Mouse (Mus musculus): ENCODE data around the gene Ncoa6. TPM values are rescaled to one million over a fixed set of nuclear protein-coding genes. Genes with fewer than 3 reads are reported as not detected.

Gene Ncoa6
- 33.7 and 34.7 TPM in 2 replicates for polyA plus RNA-seq (2014; fragmentation: Nextera tagmentation; extraction: Ambion mirVana)

DNA sequence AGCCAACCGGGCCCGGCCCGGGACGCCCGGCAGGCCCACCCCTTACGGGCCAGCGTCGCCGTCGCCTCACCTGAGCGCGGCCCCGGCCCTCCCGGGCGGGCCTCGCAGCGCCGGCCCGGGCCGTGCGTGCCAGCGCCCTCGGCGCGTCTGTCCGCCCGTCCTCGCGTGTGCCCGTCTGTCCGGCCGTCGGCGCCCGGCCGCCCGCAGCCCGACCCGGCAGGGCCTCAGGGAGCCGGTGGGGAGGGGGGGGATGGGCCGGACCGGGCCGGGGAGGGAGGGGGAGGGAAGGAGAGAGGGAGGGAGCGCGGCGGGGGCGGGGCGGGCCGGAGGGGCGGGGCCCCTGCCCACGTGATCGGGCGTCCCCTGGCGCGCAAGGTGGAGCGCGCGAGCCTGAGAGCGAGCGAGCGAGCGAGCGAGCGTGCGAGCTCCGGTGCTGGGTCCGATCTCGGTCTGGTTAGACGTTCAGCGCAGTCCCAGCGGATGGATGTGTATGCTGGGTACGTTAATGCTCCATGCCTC lies at the start of gene Ncoa6:
Gene Ncoa6 (minus strand): TSS at position 325 of the 519 bp plus-strand sequence.
- no peaks in the 10 kb centered on the region for H3K36me3 ChIP-seq (ENCODE audit: control insufficient read depth, insufficient read depth, low read length)
- H3K4me3 ChIP-seq (ENCODE audit: low read depth, low read length): peak within 1 kb of the TSS; percentile 98
- WGBS: 0% methylated on average over 23 of the region's 72 CpGs
- peak; percentile 83 for ATAC-seq (ENCODE audit: insufficient read depth, low FRiP score, low TSS enrichment)
- peaks cover 8% of the 10 kb centered on the region; the same call in 1 of the 2 replicates for H3K4me1 ChIP-seq (ENCODE audit: control insufficient read depth, insufficient read depth, low read length)
- peak; percentile 88 for DNase-seq (ENCODE audit: low spot score)
- H3K4me2 ChIP-seq (ENCODE audit: low read depth): peak within 1 kb of the TSS; percentile 70
- H3K9ac ChIP-seq (ENCODE audit: low read length): peak within 1 kb of the TSS; percentile 96
- peak within 1 kb of the TSS; percentile 80 for H3K27ac ChIP-seq (ENCODE audit: low read depth, low read length)
- H3K9me3 ChIP-seq (ENCODE audit: control insufficient read depth, low read length): no peaks in the 10 kb centered on the region
- no peaks in the 10 kb centered on the region for H3K27me3 ChIP-seq (ENCODE audit: control insufficient read depth, insufficient read depth, low read length)

DNA sequence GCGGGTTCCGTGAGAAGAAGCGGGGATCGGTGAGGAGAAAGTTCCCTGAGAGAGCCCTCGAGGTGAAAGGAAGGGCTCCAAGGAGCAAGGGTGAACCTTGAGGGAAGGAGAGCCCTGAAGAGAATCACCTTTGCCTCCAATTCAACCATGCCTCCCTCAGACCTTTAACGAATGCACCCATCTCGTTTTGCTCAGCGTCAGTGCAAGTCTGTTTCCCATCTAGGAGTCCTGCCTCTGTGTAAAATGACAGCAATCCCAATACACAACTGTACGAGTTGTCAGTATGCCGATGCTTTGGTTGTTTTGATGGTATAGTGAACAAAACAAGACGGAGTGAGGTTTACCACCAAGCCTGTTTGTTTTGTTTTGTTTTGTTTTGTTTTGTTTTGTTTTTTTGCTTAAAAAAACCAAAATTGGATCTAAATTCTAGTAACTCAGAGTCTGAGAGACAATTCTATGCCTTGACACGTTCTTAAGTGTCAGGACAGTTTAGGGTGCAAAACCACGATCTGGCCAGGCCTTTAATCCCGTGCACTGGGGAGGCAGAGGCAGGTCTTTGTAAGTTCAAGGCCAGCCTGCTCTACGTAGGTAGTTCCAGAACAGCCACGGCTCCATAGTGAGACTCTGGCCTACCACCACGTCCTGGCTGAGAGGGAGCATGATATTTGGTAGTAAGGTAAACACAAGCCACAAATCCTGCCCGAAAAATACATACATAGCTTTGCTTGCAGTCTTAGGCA lies 45.0 kb upstream of the Ncoa6 start:
- Histone ChIP-seq H3K4me1 (ENCODE audit: control insufficient read depth, insufficient read depth, low read length) (peaks cover 16% of the 10 kb centered on the region), H3K9me3 (ENCODE audit: control insufficient read depth, low read length) (no peaks in the 10 kb centered on the region), H3K4me3 (ENCODE audit: low read depth, low read length) (peak overlapping the region; percentile 69), H3K36me3 (ENCODE audit: control insufficient read depth, insufficient read depth, low read length) (no peaks in the 10 kb centered on the region), H3K4me2 (ENCODE audit: low read depth) (peak overlapping the region; percentile 81), H3K27ac (ENCODE audit: low read depth, low read length) (no peak overlapping the region), H3K9ac (ENCODE audit: low read length) (peak overlapping the region; percentile 71), H3K27me3 (ENCODE audit: control insufficient read depth, insufficient read depth, low read length) (no peaks in the 10 kb centered on the region)
- DNase-seq (ENCODE audit: low spot score): no peak
- ATAC-seq (ENCODE audit: insufficient read depth, low FRiP score, low TSS enrichment): no peak
- WGBS: 29% methylated on average over 18 of the region's 18 CpGs

DNA sequence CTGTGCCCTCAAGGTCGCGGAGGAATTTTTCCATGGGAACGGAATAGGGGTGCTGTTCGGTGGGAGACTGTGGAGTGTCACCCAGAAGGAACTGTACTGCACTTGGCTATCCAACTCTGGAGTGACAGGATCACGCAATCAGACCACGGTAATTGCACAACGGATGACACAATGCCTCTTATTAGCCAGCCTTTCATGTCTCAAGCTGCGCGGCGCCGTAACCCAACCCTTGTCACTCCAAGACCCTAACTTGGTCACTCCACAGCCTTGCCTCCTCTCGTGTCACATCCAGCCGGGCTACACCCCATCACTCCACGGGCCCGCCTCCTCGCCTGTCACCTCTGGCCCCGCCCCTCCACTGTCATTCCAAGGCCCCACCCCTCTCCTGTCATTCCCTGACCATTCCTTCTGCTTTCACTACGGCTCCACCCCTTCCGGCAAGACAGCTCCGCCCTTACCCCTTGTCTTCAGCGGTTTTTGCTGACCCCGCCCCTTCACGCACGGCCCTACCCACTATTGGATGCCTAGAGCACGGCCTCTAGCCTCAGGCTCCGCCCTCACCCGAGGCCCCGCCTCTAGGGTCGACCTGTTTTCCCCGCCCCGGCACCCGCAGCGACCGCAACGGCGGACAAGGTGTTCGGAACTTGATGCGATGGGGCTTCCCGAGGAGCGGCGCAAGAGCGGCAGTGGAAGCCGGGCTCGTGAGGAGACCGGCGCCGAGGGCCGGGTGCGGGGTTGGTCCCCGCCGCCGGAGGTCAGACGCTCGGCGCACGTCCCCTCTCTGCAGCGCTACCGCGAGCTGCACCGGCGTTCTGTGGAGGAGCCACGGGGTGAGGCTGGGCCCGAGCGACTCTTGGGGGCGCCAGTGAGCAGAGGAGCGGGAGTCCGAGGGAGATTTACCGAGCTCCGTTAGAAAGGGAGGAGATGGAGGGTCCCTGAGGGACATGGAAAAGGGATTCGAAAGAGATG lies 44.0 kb upstream of the Ncoa6 start, which contains the start of the genes Acss2 and Ggt7:
Gene Acss2 (plus strand): TSS at position 494 of the 969 bp plus-strand sequence.
Gene Ggt7 (minus strand): TSS at position 783 of the 969 bp plus-strand sequence.
- peak; percentile 99 for DNase-seq (ENCODE audit: low spot score)
- Histone ChIP-seq H3K4me3 (ENCODE audit: low read depth, low read length) (peak within 1 kb of the TSS; percentile 69), H3K36me3 (ENCODE audit: control insufficient read depth, insufficient read depth, low read length) (no peaks in the 10 kb centered on the region), H3K4me2 (ENCODE audit: low read depth) (peak within 1 kb of the TSS; percentile 81), H3K27ac (ENCODE audit: low read depth, low read length) (0 out of 2 replicates have a peak within 1 kb of the TSS, but pooled peaks have one; percentile 53), H3K27me3 (ENCODE audit: control insufficient read depth, insufficient read depth, low read length) (no peaks in the 10 kb centered on the region), H3K9me3 (ENCODE audit: control insufficient read depth, low read length) (no peaks in the 10 kb centered on the region), H3K4me1 (ENCODE audit: control insufficient read depth, insufficient read depth, low read length) (peaks cover 16% of the 10 kb centered on the region), H3K9ac (ENCODE audit: low read length) (peak within 1 kb of the TSS; percentile 71)
- WGBS: 5% methylated on average over 70 of the region's 70 CpGs
- ATAC-seq (ENCODE audit: insufficient read depth, low FRiP score, low TSS enrichment): peak; percentile 99

DNA sequence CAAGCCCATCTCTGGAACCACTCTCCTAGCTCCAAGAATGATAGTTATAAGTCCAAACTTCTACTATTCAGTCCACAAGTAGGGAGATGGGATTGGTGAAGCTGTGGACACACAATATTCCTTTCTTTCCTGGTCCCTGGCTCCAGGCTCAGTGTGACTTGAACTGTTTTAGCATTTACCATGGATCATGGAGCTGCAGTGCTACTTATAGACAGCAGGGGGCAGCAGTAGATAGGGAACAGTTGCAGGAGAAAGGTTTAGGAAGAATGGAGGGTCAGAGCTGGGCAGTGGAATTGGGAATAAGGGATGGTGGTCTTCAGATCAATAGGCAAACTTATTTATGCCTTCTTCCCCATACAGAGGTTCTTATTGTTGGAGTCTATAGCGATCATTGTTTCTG lies 42.2 kb upstream of the Ncoa6 start:
- no peaks in the 10 kb centered on the region for H3K36me3 ChIP-seq (ENCODE audit: control insufficient read depth, insufficient read depth, low read length)
- H3K27me3 ChIP-seq (ENCODE audit: control insufficient read depth, insufficient read depth, low read length): no peaks in the 10 kb centered on the region
- no peak overlapping the region for H3K4me3 ChIP-seq (ENCODE audit: low read depth, low read length)
- 8% methylated on average over 1 of the region's 1 CpGs for WGBS
- peaks cover 16% of the 10 kb centered on the region for H3K4me1 ChIP-seq (ENCODE audit: control insufficient read depth, insufficient read depth, low read length)
- H3K9me3 ChIP-seq (ENCODE audit: control insufficient read depth, low read length): no peaks in the 10 kb centered on the region
- ATAC-seq (ENCODE audit: insufficient read depth, low FRiP score, low TSS enrichment) (no peak), DNase-seq (ENCODE audit: low spot score) (peak; percentile 70)
- H3K9ac ChIP-seq (ENCODE audit: low read length): no peak overlapping the region
- no peak overlapping the region for H3K4me2 ChIP-seq (ENCODE audit: low read depth)
- no peak overlapping the region for H3K27ac ChIP-seq (ENCODE audit: low read depth, low read length)

DNA sequence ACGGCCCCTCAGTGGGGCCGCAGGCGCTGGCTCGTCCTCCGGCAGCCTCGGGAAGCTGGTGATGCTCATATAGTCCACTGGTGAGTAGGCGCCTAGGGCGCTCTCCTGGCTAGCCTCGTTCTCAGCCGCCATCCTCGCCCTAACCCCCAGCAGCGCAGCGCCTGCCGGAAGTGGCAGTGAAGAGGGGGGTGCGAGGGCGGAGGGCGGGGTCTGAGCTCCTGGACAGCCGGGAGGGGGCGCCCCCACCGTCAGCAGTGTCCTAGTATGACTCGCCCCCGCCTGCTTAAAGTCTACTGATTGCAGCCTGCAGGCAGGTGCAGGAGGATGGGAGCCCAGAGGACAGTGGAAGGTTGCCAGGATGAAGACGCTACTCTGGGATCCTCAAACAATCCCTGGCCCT lies 41.0 kb upstream of the Ncoa6 start:
- Histone ChIP-seq H3K9ac (ENCODE audit: low read length) (peak overlapping the region; percentile 76), H3K36me3 (ENCODE audit: control insufficient read depth, insufficient read depth, low read length) (no peaks in the 10 kb centered on the region), H3K4me2 (ENCODE audit: low read depth) (peak overlapping the region; percentile 83), H3K9me3 (ENCODE audit: control insufficient read depth, low read length) (no peaks in the 10 kb centered on the region), H3K27me3 (ENCODE audit: control insufficient read depth, insufficient read depth, low read length) (no peaks in the 10 kb centered on the region), H3K4me1 (ENCODE audit: control insufficient read depth, insufficient read depth, low read length) (peaks cover 16% of the 10 kb centered on the region), H3K27ac (ENCODE audit: low read depth, low read length) (no peak overlapping the region), H3K4me3 (ENCODE audit: low read depth, low read length) (peak overlapping the region; percentile 50)
- DNase-seq (ENCODE audit: low spot score) (peak; percentile 78), ATAC-seq (ENCODE audit: insufficient read depth, low FRiP score, low TSS enrichment) (peak; percentile 15; the same call in 1 of the 2 replicates)
- 1% methylated on average over 18 of the region's 23 CpGs for WGBS

DNA sequence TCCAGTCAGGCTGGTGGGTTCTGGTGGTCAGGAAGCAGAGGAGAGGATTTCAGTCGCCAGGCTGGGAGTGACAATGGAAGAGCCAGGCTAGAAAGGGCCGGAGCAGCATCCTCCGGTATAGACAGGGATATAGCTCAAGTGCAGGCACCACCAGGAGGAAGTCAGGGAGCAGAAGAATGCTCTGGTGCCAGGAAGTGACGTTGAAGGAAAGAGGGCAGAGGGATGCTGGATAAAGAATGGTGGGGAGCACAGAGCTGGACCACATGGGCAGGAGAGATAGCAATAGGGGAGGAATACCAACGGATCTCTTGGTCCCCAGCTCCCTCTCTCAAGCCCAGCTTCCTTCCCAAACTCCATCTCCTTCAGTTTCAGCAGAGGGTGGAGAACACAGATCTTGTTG lies 39.8 kb upstream of the Ncoa6 start:
- H3K4me1 ChIP-seq (ENCODE audit: control insufficient read depth, insufficient read depth, low read length): peaks cover 12% of the 10 kb centered on the region
- WGBS: 75% methylated on average over 5 of the region's 5 CpGs
- no peak for DNase-seq (ENCODE audit: low spot score)
- no peaks in the 10 kb centered on the region for H3K9me3 ChIP-seq (ENCODE audit: control insufficient read depth, low read length)
- H3K4me2 ChIP-seq (ENCODE audit: low read depth): peak overlapping the region; percentile 83
- H3K27me3 ChIP-seq (ENCODE audit: control insufficient read depth, insufficient read depth, low read length): no peaks in the 10 kb centered on the region
- H3K9ac ChIP-seq (ENCODE audit: low read length): peak overlapping the region; percentile 23; the same call in 1 of the 2 replicates
- no peak overlapping the region; the same call in 1 of the 2 replicates for H3K4me3 ChIP-seq (ENCODE audit: low read depth, low read length)
- H3K27ac ChIP-seq (ENCODE audit: low read depth, low read length): no peak overlapping the region
- ATAC-seq (ENCODE audit: insufficient read depth, low FRiP score, low TSS enrichment): no peak
- H3K36me3 ChIP-seq (ENCODE audit: control insufficient read depth, insufficient read depth, low read length): no peaks in the 10 kb centered on the region

DNA sequence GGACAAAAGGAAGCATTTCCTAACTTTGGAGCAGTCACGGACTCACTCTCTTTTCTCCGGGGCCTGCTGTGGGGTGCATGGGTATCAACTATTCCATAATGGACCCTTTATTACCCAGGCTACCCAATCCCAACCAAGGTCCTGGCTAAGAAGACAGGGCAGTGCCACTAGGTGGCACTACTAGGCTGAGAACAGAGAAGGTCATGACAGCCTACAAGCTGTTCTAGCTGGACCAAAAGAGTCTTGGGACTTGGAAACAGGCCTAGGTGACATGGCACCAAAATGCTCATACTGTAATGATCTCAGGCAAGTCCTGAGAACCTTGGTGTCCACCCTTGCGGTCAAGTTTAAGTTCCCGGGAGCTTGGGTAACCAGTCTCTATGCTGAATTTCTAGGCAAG lies 38.8 kb upstream of the Ncoa6 start:
- no peak overlapping the region for H3K27ac ChIP-seq (ENCODE audit: low read depth, low read length)
- DNase-seq (ENCODE audit: low spot score) (peak; percentile 40), ATAC-seq (ENCODE audit: insufficient read depth, low FRiP score, low TSS enrichment) (no peak)
- H3K4me2 ChIP-seq (ENCODE audit: low read depth): no peak overlapping the region
- no peaks in the 10 kb centered on the region for H3K9me3 ChIP-seq (ENCODE audit: control insufficient read depth, low read length)
- peaks cover 12% of the 10 kb centered on the region for H3K4me1 ChIP-seq (ENCODE audit: control insufficient read depth, insufficient read depth, low read length)
- no peaks in the 10 kb centered on the region for H3K36me3 ChIP-seq (ENCODE audit: control insufficient read depth, insufficient read depth, low read length)
- no peaks in the 10 kb centered on the region for H3K27me3 ChIP-seq (ENCODE audit: control insufficient read depth, insufficient read depth, low read length)
- no peak overlapping the region for H3K9ac ChIP-seq (ENCODE audit: low read length)
- WGBS: 54% methylated on average over 4 of the region's 4 CpGs
- no peak overlapping the region for H3K4me3 ChIP-seq (ENCODE audit: low read depth, low read length)

DNA sequence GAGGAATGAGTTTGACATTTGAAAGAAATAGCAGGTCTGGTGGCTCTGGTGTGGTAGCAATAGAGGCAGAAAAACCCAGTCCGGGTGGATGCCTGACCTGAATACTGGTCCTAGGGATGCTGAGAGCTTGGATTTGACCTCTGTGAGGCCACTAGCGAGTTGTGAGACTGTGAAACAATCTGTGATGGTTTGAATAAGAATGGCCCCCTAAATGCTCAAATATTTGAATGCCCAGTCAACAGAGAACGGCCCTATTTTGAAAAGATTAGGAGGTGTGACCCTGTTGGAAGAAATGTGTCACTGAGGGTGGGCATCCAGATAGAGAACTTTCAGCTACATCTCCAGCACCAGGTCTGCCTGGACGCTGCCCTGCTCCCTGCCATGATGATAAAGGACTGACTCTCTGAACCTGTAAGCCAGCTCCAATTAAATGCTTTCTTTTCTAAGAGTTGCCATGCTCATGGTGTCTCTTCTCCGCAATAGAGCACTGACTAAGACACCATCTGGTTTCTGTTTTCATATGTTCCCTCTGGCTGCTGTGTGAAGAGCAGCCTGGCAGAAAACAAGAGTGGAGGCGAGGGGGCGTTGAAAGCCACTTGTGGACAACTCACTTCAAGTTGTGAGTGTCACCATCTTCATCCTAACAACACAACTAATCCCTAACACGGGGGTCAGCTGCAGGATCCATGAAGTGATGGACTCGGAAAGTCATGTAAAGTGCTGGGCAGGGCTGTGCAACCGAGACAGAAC lies 34.2 kb upstream of the Ncoa6 start:
- H3K27me3 ChIP-seq (ENCODE audit: control insufficient read depth, insufficient read depth, low read length): no peaks in the 10 kb centered on the region
- no peak overlapping the region for H3K9ac ChIP-seq (ENCODE audit: low read length)
- no peak overlapping the region for H3K27ac ChIP-seq (ENCODE audit: low read depth, low read length)
- H3K4me3 ChIP-seq (ENCODE audit: low read depth, low read length): no peak overlapping the region
- DNase-seq (ENCODE audit: low spot score) (no peak), ATAC-seq (ENCODE audit: insufficient read depth, low FRiP score, low TSS enrichment) (no peak)
- no peaks in the 10 kb centered on the region for H3K9me3 ChIP-seq (ENCODE audit: control insufficient read depth, low read length)
- no peak overlapping the region for H3K4me2 ChIP-seq (ENCODE audit: low read depth)
- 78% methylated on average over 10 of the region's 10 CpGs for WGBS
- H3K4me1 ChIP-seq (ENCODE audit: control insufficient read depth, insufficient read depth, low read length): no peaks in the 10 kb centered on the region
- H3K36me3 ChIP-seq (ENCODE audit: control insufficient read depth, insufficient read depth, low read length): no peaks in the 10 kb centered on the region

Measured in neural tube, embryonic 11.5 days (tissue).